Mouse (Mus musculus) G1E (cell line): ENCODE results near the gene A1cf.

Experiments
- CTCF ChIP-seq: IDR thresholded peaks from 2 replicates; pipeline ENCODE4 v1.5.1; 2012; ENCODE audit warnings: low read depth, low read length, inconsistent platforms, mixed read lengths
- GATA2 ChIP-seq: IDR thresholded peaks from 2 replicates; pipeline ENCODE4 v1.6.1; 2012; ENCODE audit warnings: low read depth, low read length, inconsistent platforms, borderline replicate concordance
- POLR2AphosphoS5 ChIP-seq: IDR thresholded peaks from 2 replicates; pipeline ENCODE4 v1.6.1; 2012; ENCODE audit warnings: low read depth, low read length, inconsistent platforms; ENCODE audit not compliant: insufficient replicate concordance
- TAL1 ChIP-seq: conservative IDR thresholded peaks from 2 replicates; pipeline ENCODE4 v1.6.1; 2012; ENCODE audit warnings: low read depth, low read length, inconsistent platforms, mixed read lengths

- TF ChIP-seq CTCF (no peak), POLR2AphosphoS5 (no peak), TAL1 (no peak), GATA2 (no peak)
Observed at GRCm38 (mm10) chr19:31834250-31834649, 34.3 kb upstream of the A1cf start.
